Mouse (Mus musculus) liver, embryonic 11.5 days (tissue): ENCODE data around the gene Acsl5. TPM values are rescaled to one million over a fixed set of nuclear protein-coding genes. Genes with fewer than 3 reads are reported as not detected.

Experiments
- ATAC-seq: fragments of 200-750 bp; cut with Nextera tagmentation; replicated peaks from 2 replicates; pipeline ENCODE4 v1.8.0; 2017; ENCODE audit warnings: moderate number of reproducible peaks, mild to moderate bottlenecking, moderate TSS enrichment, moderate library complexity; ENCODE audit not compliant: low FRiP score
- DNase-seq: peaks from one replicate; pipeline ENCODE4 v3.0.0-alpha.2; 2017; ENCODE audit warnings: low spot score
- H3K27ac ChIP-seq: fragments of 300-500 bp; sonication (generic); 2 replicates; pipeline ENCODE4 v1.5.1; 2014; ENCODE audit warnings: mild to moderate bottlenecking, low read depth, low read length, control low read depth
- H3K27me3 ChIP-seq: fragments of 300-500 bp; sonication (generic); replicated peaks from 2 replicates; pipeline ENCODE4 v1.6.1; 2014; ENCODE audit warnings: low read length, mixed read lengths; ENCODE audit not compliant: control insufficient read depth, insufficient read depth
- H3K36me3 ChIP-seq: fragments of 300-500 bp; sonication (generic); 2 replicates; pipeline ENCODE4 v1.6.1; 2014; ENCODE audit warnings: mild to moderate bottlenecking, low read length, moderate library complexity, mixed read lengths; ENCODE audit not compliant: control insufficient read depth, insufficient read depth
- H3K4me1 ChIP-seq: fragments of 300-500 bp; sonication (generic); replicated peaks from 2 replicates; pipeline ENCODE4 v1.6.1; 2014; ENCODE audit warnings: low read length, mixed read lengths; ENCODE audit not compliant: control insufficient read depth, insufficient read depth
- H3K4me2 ChIP-seq: fragments of 300-500 bp; sonication (generic); 2 replicates; pipeline ENCODE4 v1.6.1; 2014; ENCODE audit warnings: mild to moderate bottlenecking, control low read depth, moderate library complexity
- H3K4me3 ChIP-seq: fragments of 300-500 bp; sonication (generic); 2 replicates; pipeline ENCODE4 v1.5.1; 2014; ENCODE audit warnings: low read depth, low read length, control low read depth
- H3K9ac ChIP-seq: fragments of 300-500 bp; sonication (generic); 2 replicates; pipeline ENCODE4 v1.6.1; 2014; ENCODE audit warnings: low read depth, low read length, control low read depth
- H3K9me3 ChIP-seq: fragments of 300-500 bp; sonication (generic); 2 replicates; pipeline ENCODE4 v1.6.1; 2016; ENCODE audit warnings: low read length, inconsistent platforms, mixed read lengths; ENCODE audit not compliant: control insufficient read depth
- WGBS: fragments of 180-500 bp; shearing (Covaris S2); extraction: QIAGEN DNeasy Blood & Tissue Kit; methylation state at CpG from one replicate; pipeline ENCODE4 v1.1.7; 2014; 5-methylcytosine and 5-hydroxymethylcytosine counted together
- polyA plus RNA-seq: library from polyadenylated mRNA; unstranded; fragments of >200 nt; fragmentation: Nextera tagmentation; extraction: Ambion mirVana; gene quantifications from 2 replicates; pipeline ENCODE4 v1.2.1, GENCODE M21; 2014

Acsl5 gene
- polyA plus RNA-seq, 1 experiment from 2014 or later = 125 TPM

GRCm38 (mm10) chr19:55337664-55338063 lies 85.9 kb downstream of the Acsl5 start:
- 90% methylated on average over 10 of the region's 10 CpGs for WGBS
- no peak overlapping the region for H3K4me2 ChIP-seq
- H3K27ac ChIP-seq = no peak overlapping the region
- H3K4me3 ChIP-seq = no peak overlapping the region
- no peak for ATAC-seq
- DNase-seq = no peak
- peaks cover 6% of the 10 kb centered on the region; the same call in 1 of the 2 replicates for H3K4me1 ChIP-seq
- H3K27me3 ChIP-seq = no peaks in the 10 kb centered on the region
- no peaks in the 10 kb centered on the region for H3K9me3 ChIP-seq
- no peak overlapping the region for H3K9ac ChIP-seq
- H3K36me3 ChIP-seq = peaks cover 2% of the 10 kb centered on the region; the same call in 1 of the 2 replicates

- H3K27ac ChIP-seq = no peak overlapping the region
- H3K4me1 ChIP-seq = peaks cover 6% of the 10 kb centered on the region; the same call in 1 of the 2 replicates
- no peak overlapping the region for H3K4me3 ChIP-seq
- no peak overlapping the region for H3K9ac ChIP-seq
- H3K27me3 ChIP-seq = no peaks in the 10 kb centered on the region
- H3K4me2 ChIP-seq = no peak overlapping the region
- 92% methylated on average over 6 of the region's 6 CpGs for WGBS
- no peak for ATAC-seq
- H3K9me3 ChIP-seq = no peaks in the 10 kb centered on the region
- H3K36me3 ChIP-seq = peaks cover 5% of the 10 kb centered on the region; the same call in 1 of the 2 replicates
- no peak for DNase-seq
These were observed 88.8 kb downstream of the Acsl5 start for GRCm38 (mm10) chr19:55340521-55340920.

- no peak for DNase-seq
- Histone ChIP-seq H3K36me3 (peaks cover 5% of the 10 kb centered on the region; the same call in 1 of the 2 replicates), H3K4me2 (no peak overlapping the region), H3K4me3 (no peak overlapping the region), H3K9ac (no peak overlapping the region), H3K9me3 (no peaks in the 10 kb centered on the region), H3K27ac (no peak overlapping the region), H3K4me1 (peaks cover 6% of the 10 kb centered on the region; the same call in 1 of the 2 replicates), H3K27me3 (no peaks in the 10 kb centered on the region)
- ATAC-seq = no peak
- 68% methylated on average over 3 of the region's 3 CpGs for WGBS
These were observed 89.6 kb downstream of the Acsl5 start for GRCm38 (mm10) chr19:55341377-55341776.

GRCm38 (mm10) chr19:55342423-55342822 lies 90.7 kb downstream of the Acsl5 start:
- WGBS = 93% methylated on average over 7 of the region's 7 CpGs
- no peak for DNase-seq
- no peak overlapping the region for H3K9ac ChIP-seq
- H3K4me2 ChIP-seq = no peak overlapping the region
- ATAC-seq = no peak
- no peaks in the 10 kb centered on the region for H3K9me3 ChIP-seq
- peaks cover 5% of the 10 kb centered on the region; the same call in 1 of the 2 replicates for H3K36me3 ChIP-seq
- H3K4me3 ChIP-seq = no peak overlapping the region
- H3K27ac ChIP-seq = no peak overlapping the region
- H3K27me3 ChIP-seq = no peaks in the 10 kb centered on the region
- peaks cover 6% of the 10 kb centered on the region; the same call in 1 of the 2 replicates for H3K4me1 ChIP-seq

- DNase-seq = no peak
- Histone ChIP-seq H3K9me3 (no peaks in the 10 kb centered on the region), H3K27me3 (no peaks in the 10 kb centered on the region), H3K4me3 (no peak overlapping the region), H3K36me3 (peaks cover 5% of the 10 kb centered on the region; the same call in 1 of the 2 replicates), H3K4me1 (peaks cover 6% of the 10 kb centered on the region; the same call in 1 of the 2 replicates), H3K27ac (no peak overlapping the region), H3K4me2 (no peak overlapping the region), H3K9ac (no peak overlapping the region)
- WGBS = 84% methylated on average over 9 of the region's 9 CpGs
- ATAC-seq = no peak
These were observed 91.5 kb downstream of the Acsl5 start for GRCm38 (mm10) chr19:55343274-55343673.

Other genes with a start within 250 kb of the Acsl5 start
- gene Gpam, start 124.7 kb upstream of the Acsl5 start, polyA plus RNA-seq = 36.3 and 42.2 TPM in 2 replicates
- gene Tectb, start 71.2 kb upstream of the Acsl5 start, polyA plus RNA-seq = not detected in 2 replicates
- 0.04 TPM in 1 of 2 replicates, not detected in the other for gene Gucy2g, start 10.7 kb upstream of the Acsl5 start, polyA plus RNA-seq
- 120 and 124 TPM in 2 replicates for gene Zdhhc6, start 64.1 kb downstream of the Acsl5 start, polyA plus RNA-seq
- gene Vti1a, start 64.4 kb downstream of the Acsl5 start, polyA plus RNA-seq = 26.4 and 30.1 TPM in 2 replicates